Mouse (Mus musculus): Measurements from ENCODE around the gene Ubap2l. TPM values are rescaled to one million over a fixed set of nuclear protein-coding genes. Genes with fewer than 3 reads are reported as not detected.

The Ubap2l gene
- polyA plus RNA-seq, 1 experiment from 2014 or later = 184 TPM

GRCm38 (mm10) chr3:90062539-90062938, 10.1 kb upstream of the Ubap2l start:
- Histone ChIP-seq H3K27me3 (replicated peaks) (no peaks in the 10 kb centered on the region), H3K27ac (no peak overlapping the region), H3K4me3 (no peak overlapping the region), H3K4me1 (no peaks in the 10 kb centered on the region), H3K9ac (no peak overlapping the region), H3K36me3 (peaks cover 46% of the 10 kb centered on the region), H3K4me2 (replicated peaks) (no peak overlapping the region), H3K9me3 (no peaks in the 10 kb centered on the region)
- WGBS = 65% methylated on average over 2 of the region's 2 CpGs
- ATAC-seq (ENCODE audit: low FRiP score, low read depth) = no peak

GRCm38 (mm10) chr3:90061549-90061948, 9.1 kb upstream of the Ubap2l start:
- no peaks in the 10 kb centered on the region for H3K9me3 ChIP-seq

GRCm38 (mm10) chr3:90051441-90052350, 732 bp downstream of the Ubap2l start, which contains the start of gene 4933434E20Rik:
Gene 4933434E20Rik, plus strand, starts transcription at chr3:90051636.
- under 1% methylated on average over 43 of the region's 43 CpGs for whole genome bisulfite sequencing

More at GRCm38 (mm10) chr3:90061549-90061948, 9.1 kb upstream of the Ubap2l start:
- no peak for ATAC-seq (ENCODE audit: low FRiP score, low read depth)
- 92% methylated on average over 6 of the region's 6 CpGs for WGBS
- H3K4me1 ChIP-seq = no peaks in the 10 kb centered on the region
- H3K27ac ChIP-seq = no peak overlapping the region
- no peak overlapping the region for H3K4me3 ChIP-seq
- H3K36me3 ChIP-seq = peaks cover 56% of the 10 kb centered on the region
- no peak overlapping the region for H3K4me2 ChIP-seq (replicated peaks)
- no peaks in the 10 kb centered on the region for H3K27me3 ChIP-seq (replicated peaks)
- no peak overlapping the region for H3K9ac ChIP-seq

GRCm38 (mm10) chr3:90049691-90050090, 2.7 kb downstream of the Ubap2l start:
- 81% methylated on average over 3 of the region's 3 CpGs for WGBS

More at GRCm38 (mm10) chr3:90051441-90052350, 732 bp downstream of the Ubap2l start, which contains the start of gene 4933434E20Rik:
- Histone ChIP-seq H3K4me2 (replicated peaks) (peak within 1 kb of the TSS; percentile 65), H3K4me3 (peak within 1 kb of the TSS; percentile 88), H3K9me3 (no peaks in the 10 kb centered on the region), H3K4me1 (peaks cover 18% of the 10 kb centered on the region), H3K27me3 (replicated peaks) (no peaks in the 10 kb centered on the region), H3K36me3 (peaks cover 26% of the 10 kb centered on the region), H3K27ac (peak within 1 kb of the TSS; percentile 87), H3K9ac (peak within 1 kb of the TSS; percentile 97)
- peak; percentile 80 for ATAC-seq (ENCODE audit: low FRiP score, low read depth)

GRCm38 (mm10) chr3:90036263-90036662, 16.2 kb downstream of the Ubap2l start:
- 98% methylated on average over 1 of the region's 1 CpGs for WGBS
- H3K36me3 ChIP-seq = peaks cover 77% of the 10 kb centered on the region
- no peak overlapping the region for H3K4me3 ChIP-seq
- no peaks in the 10 kb centered on the region for H3K27me3 ChIP-seq (replicated peaks)
- H3K27ac ChIP-seq = no peak overlapping the region
- H3K9ac ChIP-seq = no peak overlapping the region
- no peaks in the 10 kb centered on the region for H3K4me1 ChIP-seq
- no peak for ATAC-seq (ENCODE audit: low FRiP score, low read depth)
- no peaks in the 10 kb centered on the region for H3K9me3 ChIP-seq
- H3K4me2 ChIP-seq (replicated peaks) = no peak overlapping the region

More at GRCm38 (mm10) chr3:90049691-90050090, 2.7 kb downstream of the Ubap2l start:
- Histone ChIP-seq H3K27me3 (replicated peaks) (no peaks in the 10 kb centered on the region), H3K4me3 (no peak overlapping the region), H3K4me1 (peaks cover 18% of the 10 kb centered on the region), H3K9ac (no peak overlapping the region), H3K4me2 (replicated peaks) (no peak overlapping the region), H3K9me3 (no peaks in the 10 kb centered on the region), H3K36me3 (peaks cover 27% of the 10 kb centered on the region), H3K27ac (no peak overlapping the region)
- no peak for ATAC-seq (ENCODE audit: low FRiP score, low read depth)

- WGBS = 93% methylated on average over 2 of the region's 2 CpGs
- no peaks in the 10 kb centered on the region for H3K4me1 ChIP-seq
- no peaks in the 10 kb centered on the region for H3K27me3 ChIP-seq (replicated peaks)
- H3K4me2 ChIP-seq (replicated peaks) = no peak overlapping the region
- H3K36me3 ChIP-seq = peaks cover 78% of the 10 kb centered on the region
- H3K9me3 ChIP-seq = no peaks in the 10 kb centered on the region
- no peak overlapping the region for H3K4me3 ChIP-seq
- no peak overlapping the region for H3K9ac ChIP-seq
- no peak overlapping the region for H3K27ac ChIP-seq
- no peak for ATAC-seq (ENCODE audit: low FRiP score, low read depth)
Observed at GRCm38 (mm10) chr3:90034653-90035052, 17.8 kb downstream of the Ubap2l start.

- no peak overlapping the region for H3K27ac ChIP-seq
- H3K9me3 ChIP-seq = no peaks in the 10 kb centered on the region
- H3K36me3 ChIP-seq = peaks cover 93% of the 10 kb centered on the region
- 96% methylated on average over 4 of the region's 4 CpGs for WGBS
- H3K4me1 ChIP-seq = no peaks in the 10 kb centered on the region
- H3K27me3 ChIP-seq (replicated peaks) = no peaks in the 10 kb centered on the region
- no peak overlapping the region for H3K9ac ChIP-seq
- ATAC-seq (ENCODE audit: low FRiP score, low read depth) = no peak
- no peak overlapping the region for H3K4me3 ChIP-seq
- H3K4me2 ChIP-seq (replicated peaks) = no peak overlapping the region
Observed at GRCm38 (mm10) chr3:90016626-90017025, 35.8 kb downstream of the Ubap2l start.

GRCm38 (mm10) chr3:90010291-90010690, 42.1 kb downstream of the Ubap2l start:
- no peak overlapping the region for H3K9ac ChIP-seq
- H3K9me3 ChIP-seq = no peaks in the 10 kb centered on the region
- 94% methylated on average over 2 of the region's 2 CpGs for WGBS
- no peak overlapping the region for H3K27ac ChIP-seq
- ATAC-seq (ENCODE audit: low FRiP score, low read depth) = no peak
- no peaks in the 10 kb centered on the region for H3K27me3 ChIP-seq (replicated peaks)
- H3K4me1 ChIP-seq = no peaks in the 10 kb centered on the region
- no peak overlapping the region for H3K4me2 ChIP-seq (replicated peaks)
- H3K36me3 ChIP-seq = peaks cover 91% of the 10 kb centered on the region
- H3K4me3 ChIP-seq = no peak overlapping the region

GRCm38 (mm10) chr3:90004091-90004796, 48.2 kb downstream of the Ubap2l start:
- 82% methylated on average over 3 of the region's 3 CpGs for WGBS
- Histone ChIP-seq H3K36me3 (peaks cover 68% of the 10 kb centered on the region), H3K27me3 (replicated peaks) (no peaks in the 10 kb centered on the region), H3K27ac (no peak overlapping the region), H3K9ac (no peak overlapping the region), H3K9me3 (no peaks in the 10 kb centered on the region), H3K4me3 (no peak overlapping the region), H3K4me1 (peaks cover 5% of the 10 kb centered on the region), H3K4me2 (replicated peaks) (no peak overlapping the region)
- no peak for ATAC-seq (ENCODE audit: low FRiP score, low read depth)

GRCm38 (mm10) chr3:89999830-90000229, 52.6 kb downstream of the Ubap2l start:
- H3K9me3 ChIP-seq = no peaks in the 10 kb centered on the region
- H3K27ac ChIP-seq = no peak overlapping the region
- 88% methylated on average over 4 of the region's 4 CpGs for WGBS
- peak overlapping the region; percentile 91; the same call in 1 of the 2 replicates for H3K4me2 ChIP-seq (replicated peaks)
- no peak overlapping the region for H3K4me3 ChIP-seq
- no peak overlapping the region for H3K9ac ChIP-seq
- peaks cover 17% of the 10 kb centered on the region for H3K4me1 ChIP-seq
- peaks cover 41% of the 10 kb centered on the region for H3K36me3 ChIP-seq
- ATAC-seq (ENCODE audit: low FRiP score, low read depth) = no peak
- no peaks in the 10 kb centered on the region for H3K27me3 ChIP-seq (replicated peaks)

GRCm38 (mm10) chr3:89999090-89999489, 53.3 kb downstream of the Ubap2l start:
- Histone ChIP-seq H3K4me1 (peaks cover 17% of the 10 kb centered on the region), H3K9ac (peak overlapping the region; percentile 78), H3K27me3 (replicated peaks) (no peaks in the 10 kb centered on the region), H3K9me3 (no peaks in the 10 kb centered on the region), H3K4me2 (replicated peaks) (peak overlapping the region; percentile 91), H3K36me3 (peaks cover 40% of the 10 kb centered on the region), H3K4me3 (peak overlapping the region; percentile 69), H3K27ac (peak overlapping the region; percentile 63)
- peak; percentile 35; the same call in 1 of the 2 replicates for ATAC-seq (ENCODE audit: low FRiP score, low read depth)
- WGBS = 18% methylated on average over 8 of the region's 8 CpGs

- peak; percentile 94 for ATAC-seq (ENCODE audit: low FRiP score, low read depth)
- Histone ChIP-seq H3K27ac (peak within 1 kb of the TSS; percentile 63), H3K4me3 (peak within 1 kb of the TSS; percentile 69), H3K4me1 (peaks cover 17% of the 10 kb centered on the region), H3K9me3 (no peaks in the 10 kb centered on the region), H3K4me2 (replicated peaks) (peak within 1 kb of the TSS; percentile 91), H3K36me3 (peaks cover 42% of the 10 kb centered on the region), H3K9ac (peak within 1 kb of the TSS; percentile 78), H3K27me3 (replicated peaks) (no peaks in the 10 kb centered on the region)
- 0% methylated on average over 26 of the region's 26 CpGs for WGBS
Observed at GRCm38 (mm10) chr3:89998612-89999054, 53.8 kb downstream of the Ubap2l start, which contains the start of gene Hax1. Gene Hax1, minus strand, starts transcription at chr3:89998780.

Data from neural tube, embryonic 12.5 days (tissue).